12 mouse cellular contexts compared by ENCODE assay signal in genomic region chr14:32017448-32017847, GRCm38 (mm10). TPM values are rescaled to one million over a fixed set of nuclear protein-coding genes. Genes with fewer than 3 reads are reported as not detected.
DNase-seq lines count a peak whose midpoint lies in the region; ATAC-seq lines count a peak whose summit lies in the region.
"Had no signal": no experiment of that assay in that cellular context is flagged by ENCODE, and none has a peak within 500 bp of the region (broad histone marks: within the 10 kb centered on the region; RNA-seq: fewer than 3 reads in every experiment).

No protein-coding gene starts in this region.

- H3K36me3 ChIP-seq in embryonic facial prominence, embryonic 14.5 days (ENCODE audit: control insufficient read depth, insufficient read depth, low read length): no peaks in the 10 kb centered on the region
- H3K36me3 ChIP-seq in embryonic facial prominence, embryonic 10.5 days (replicated peaks): no peaks in the 10 kb centered on the region
- no peaks in the 10 kb centered on the region for H3K36me3 ChIP-seq in forebrain, embryonic 15.5 days
- no peaks in the 10 kb centered on the region for H3K36me3 ChIP-seq in limb, embryonic 10.5 days
- H3K36me3 ChIP-seq in midbrain, embryonic 15.5 days (replicated peaks): no peaks in the 10 kb centered on the region
- H3K36me3 ChIP-seq: kidney, embryonic 15.5 days had no signal

- no peaks in the 10 kb centered on the region for H3K27me3 ChIP-seq in embryonic facial prominence, embryonic 14.5 days (replicated peaks; ENCODE audit: control insufficient read depth, insufficient read depth, low read length)
- H3K27me3 ChIP-seq in embryonic facial prominence, embryonic 10.5 days (replicated peaks; ENCODE audit: low read depth, poor library complexity, severe bottlenecking): no peaks in the 10 kb centered on the region
- H3K27me3 ChIP-seq in forebrain, embryonic 15.5 days: no peaks in the 10 kb centered on the region
- no peaks in the 10 kb centered on the region for H3K27me3 ChIP-seq in limb, embryonic 10.5 days (ENCODE audit: low read depth, poor library complexity, severe bottlenecking)
- no peaks in the 10 kb centered on the region for H3K27me3 ChIP-seq in midbrain, embryonic 15.5 days (replicated peaks)
- H3K27me3 ChIP-seq: kidney, embryonic 15.5 days had no signal

- 0 out of 2 replicates have a peak, but pooled peaks have one; percentile 13 for ATAC-seq in embryonic facial prominence, embryonic 14.5 days (ENCODE audit: low read depth)
- peak; percentile 55 for ATAC-seq in forebrain, embryonic 15.5 days (replicated peaks)
- ATAC-seq in midbrain, embryonic 15.5 days (replicated peaks): peak; percentile 60
- ATAC-seq: lung, postnatal 0 days had no signal

- H3K27ac ChIP-seq in embryonic facial prominence, embryonic 14.5 days (replicated peaks; ENCODE audit: low read depth, low read length): no peak overlapping the region
- no peak overlapping the region for H3K27ac ChIP-seq in embryonic facial prominence, embryonic 10.5 days (replicated peaks)
- H3K27ac ChIP-seq in forebrain, embryonic 15.5 days (replicated peaks): peak overlapping the region; percentile 98
- H3K27ac ChIP-seq in limb, embryonic 10.5 days: peak overlapping the region; percentile 74; the same call in 1 of the 2 replicates
- H3K27ac ChIP-seq in midbrain, embryonic 15.5 days: peak overlapping the region; percentile 81
- H3K27ac ChIP-seq: kidney, embryonic 15.5 days had no signal

- WGBS in embryonic facial prominence, embryonic 14.5 days: 89% methylated on average over 2 of the region's 2 CpGs
- WGBS in embryonic facial prominence, embryonic 10.5 days: 81% methylated on average over 2 of the region's 2 CpGs
- 37% methylated on average over 2 of the region's 2 CpGs for WGBS in forebrain, embryonic 15.5 days
- WGBS in limb, embryonic 10.5 days: 95% methylated on average over 2 of the region's 2 CpGs
- 44% methylated on average over 2 of the region's 2 CpGs for WGBS in midbrain, embryonic 15.5 days

- H3K9ac ChIP-seq in embryonic facial prominence, embryonic 14.5 days (ENCODE audit: low read depth, low read length): no peak overlapping the region
- H3K9ac ChIP-seq in forebrain, embryonic 15.5 days (replicated peaks): no peak overlapping the region
- H3K9ac ChIP-seq in midbrain, embryonic 15.5 days: no peak overlapping the region
- H3K9ac ChIP-seq: kidney, embryonic 15.5 days had no signal

- no peak overlapping the region for H3K4me2 ChIP-seq in embryonic facial prominence, embryonic 14.5 days (ENCODE audit: low read depth, low read length)
- H3K4me2 ChIP-seq in forebrain, embryonic 15.5 days (replicated peaks): peak overlapping the region; percentile 35
- H3K4me2 ChIP-seq in midbrain, embryonic 15.5 days: peak overlapping the region; percentile 25; the same call in 1 of the 2 replicates

- no peaks in the 10 kb centered on the region for H3K4me1 ChIP-seq in embryonic facial prominence, embryonic 14.5 days (ENCODE audit: control insufficient read depth, insufficient read depth, low read length)
- peaks cover 30% of the 10 kb centered on the region for H3K4me1 ChIP-seq in embryonic facial prominence, embryonic 10.5 days
- H3K4me1 ChIP-seq in forebrain, embryonic 15.5 days: peaks cover 29% of the 10 kb centered on the region
- H3K4me1 ChIP-seq in limb, embryonic 10.5 days: peaks cover 24% of the 10 kb centered on the region
- H3K4me1 ChIP-seq in midbrain, embryonic 15.5 days: peaks cover 16% of the 10 kb centered on the region

- no peak overlapping the region for H3K4me3 ChIP-seq in embryonic facial prominence, embryonic 14.5 days (ENCODE audit: low read depth, low read length)
- no peak overlapping the region for H3K4me3 ChIP-seq in embryonic facial prominence, embryonic 10.5 days
- no peak overlapping the region for H3K4me3 ChIP-seq in forebrain, embryonic 15.5 days
- H3K4me3 ChIP-seq in limb, embryonic 10.5 days: no peak overlapping the region
- H3K4me3 ChIP-seq in midbrain, embryonic 15.5 days: no peak overlapping the region
- H3K4me3 ChIP-seq: kidney, embryonic 15.5 days had no signal

- H3K9me3 ChIP-seq in embryonic facial prominence, embryonic 14.5 days (ENCODE audit: control insufficient read depth, low read length): no peaks in the 10 kb centered on the region
- no peaks in the 10 kb centered on the region for H3K9me3 ChIP-seq in embryonic facial prominence, embryonic 10.5 days
- H3K9me3 ChIP-seq in forebrain, embryonic 15.5 days: no peaks in the 10 kb centered on the region
- H3K9me3 ChIP-seq in limb, embryonic 10.5 days (replicated peaks): no peaks in the 10 kb centered on the region
- H3K9me3 ChIP-seq in midbrain, embryonic 15.5 days: no peaks in the 10 kb centered on the region
- H3K9me3 ChIP-seq: kidney, embryonic 15.5 days had no signal

- no peak for DNase-seq in embryonic facial prominence, embryonic 14.5 days (ENCODE audit: low spot score)
- no peak for DNase-seq in embryonic facial prominence, embryonic 10.5 days (ENCODE audit: low spot score)
- DNase-seq in limb, embryonic 10.5 days (ENCODE audit: low spot score): no peak
- DNase-seq in right cerebral cortex, postnatal 25 days: no peak
- no peak for DNase-seq in thymus, postnatal 14 days
- no peak for DNase-seq in ovary, postnatal 36 days (ENCODE audit: low spot score)
- DNase-seq: heart, postnatal 36 days; liver had no signal

RNA-seq across cellular contexts. Expression of gene Galnt15, which starts 11.3 kb away (rescaled TPM):
- 0.36 and 0.50 TPM in 2 replicates for polyA plus RNA-seq in embryonic facial prominence, embryonic 14.5 days (2014; fragmentation: Nextera tagmentation; extraction: Ambion mirVana)
- 0.04 and 0.15 TPM in 2 replicates for polyA plus RNA-seq in embryonic facial prominence, embryonic 10.5 days (2016; fragmentation: Nextera tagmentation; extraction: Ambion mirVana)
- 0.45 and 0.47 TPM in 2 replicates for polyA plus RNA-seq in forebrain, embryonic 15.5 days (2015; fragmentation: Nextera tagmentation; extraction: Ambion mirVana)
- 0.03 and 0.04 TPM in 2 replicates for polyA plus RNA-seq in limb, embryonic 10.5 days (2016; fragmentation: Nextera tagmentation; extraction: Ambion mirVana)
- polyA plus RNA-seq in midbrain, embryonic 15.5 days (2015; fragmentation: Nextera tagmentation; extraction: Ambion mirVana): 0.40 and 0.46 TPM in 2 replicates

Comparison
In these comparisons a context has a peak if more than half of its experiments do, and no peak if none do; other contexts are left out.
1. H3K27ac ChIP-seq: peak in forebrain, embryonic 15.5 days (single experiment), limb, embryonic 10.5 days (single experiment) and midbrain, embryonic 15.5 days (single experiment); none in embryonic facial prominence, embryonic 14.5 days (single experiment) and embryonic facial prominence, embryonic 10.5 days (single experiment).
2. Peak in every context shown above with its lines, with median percentiles within 50 percentile points of each other: ATAC-seq.